Mouse (Mus musculus) hematopoietic multipotent progenitor cell, adult 10-12 weeks (in vitro differentiated cells): ENCODE measurements around the gene Dis3l. TPM values are rescaled to one million over a fixed set of nuclear protein-coding genes. Genes with fewer than 3 reads are reported as not detected.

ENCODE experiments used
- polyA plus RNA-seq: library from polyadenylated mRNA; stranded (reverse); fragments of >175 nt; gene quantifications from 2 replicates; pipeline ENCODE4 v1.2.3, GENCODE M21; 2012; ENCODE audit warnings: low replicate concordance

Gene Dis3l
- polyA plus RNA-seq: 6.1 and 11.0 TPM in 2 replicates

GRCm38 (mm10) chr9:64341254-64341566 lies at the start of gene Dis3l:
TSS of gene Dis3l (minus strand) at chr9:64341288.

GRCm38 (mm10) chr9:64385511-64386465 lies 44.7 kb upstream of the Dis3l start, which contains the start of gene Megf11:
TSS of gene Megf11 (plus strand) at chr9:64385626.

GRCm38 (mm10) chr9:64281105-64281780 lies 59.8 kb downstream of the Dis3l start, which contains the start of gene Tipin:
TSS of gene Tipin (plus strand) at chr9:64281581.

Other genes starting within 250 kb of the Dis3l start
- not detected in 2 replicates for gene Lctl, start 224.1 kb downstream of the Dis3l start, polyA plus RNA-seq
- 0.65 and 1.4 TPM in 2 replicates for gene Zwilch, start 168.2 kb downstream of the Dis3l start, polyA plus RNA-seq
- 185 and 254 TPM in 2 replicates for gene Rpl4, start 167.9 kb downstream of the Dis3l start, polyA plus RNA-seq
- 1.4 and 7.6 TPM in 2 replicates for gene Snapc5, start 162.0 kb downstream of the Dis3l start, polyA plus RNA-seq
- gene Uchl4, start 106.1 kb downstream of the Dis3l start, polyA plus RNA-seq: not detected in 2 replicates
- gene Map2k1, start 87.7 kb downstream of the Dis3l start, polyA plus RNA-seq: 61.1 and 80.2 TPM in 2 replicates
- 0.18 and 2.6 TPM in 2 replicates for gene Tipin, start 59.7 kb downstream of the Dis3l start, polyA plus RNA-seq
- gene Megf11, start 44.3 kb upstream of the Dis3l start, polyA plus RNA-seq: not detected in 2 replicates